Mouse (Mus musculus) limb, embryonic 14.5 days (tissue): ENCODE measurements at regions not wholly inside any gene's neighbourhood (a gene's known extent, or its start where the extent isn't known, plus 50 kb on each side); places are given as distances from the start of the nearest gene placed in this dataset.

Source experiments
- ATAC-seq: fragments of 200-750 bp; cut with Nextera tagmentation; 2 replicates; pipeline ENCODE4 v1.8.0; 2017; ENCODE audit warnings: low read depth, moderate number of reproducible peaks, moderate TSS enrichment; ENCODE audit not compliant: low FRiP score
- DNase-seq: peaks from one replicate; pipeline ENCODE4 v3.0.0-alpha.2; 2015; ENCODE audit warnings: low spot score
- H3K27ac ChIP-seq: fragments of 300-500 bp; sonication (generic); replicated peaks from 2 replicates; pipeline ENCODE4 v1.5.1; 2014; ENCODE audit warnings: low read depth, mild to moderate bottlenecking, low read length, moderate library complexity, mixed read lengths
- H3K27me3 ChIP-seq: fragments of 300-500 bp; sonication (generic); 2 replicates; pipeline ENCODE4 v1.6.1; 2014; ENCODE audit warnings: low read length, mixed read lengths; ENCODE audit not compliant: control insufficient read depth, insufficient read depth
- H3K36me3 ChIP-seq: fragments of 300-500 bp; sonication (generic); 2 replicates; pipeline ENCODE4 v1.6.1; 2014; ENCODE audit warnings: mild to moderate bottlenecking, low read length, moderate library complexity, mixed read lengths; ENCODE audit not compliant: control insufficient read depth, insufficient read depth
- H3K4me1 ChIP-seq: fragments of 300-500 bp; sonication (generic); 2 replicates; pipeline ENCODE4 v1.6.1; 2014; ENCODE audit warnings: antibody characterized with exemption, low read length, mixed read lengths; ENCODE audit not compliant: control insufficient read depth, insufficient read depth
- H3K4me2 ChIP-seq: fragments of 300-500 bp; sonication (generic); replicated peaks from 2 replicates; pipeline ENCODE4 v1.6.1; 2014; ENCODE audit warnings: low read depth, mild to moderate bottlenecking, low read length, moderate library complexity; ENCODE audit not compliant: severe bottlenecking
- H3K4me3 ChIP-seq: fragments of 300-500 bp; sonication (generic); replicated peaks from 2 replicates; pipeline ENCODE4 v1.5.1; 2014; ENCODE audit warnings: low read length
- H3K9ac ChIP-seq: fragments of 300-500 bp; sonication (generic); 2 replicates; pipeline ENCODE4 v1.6.1; 2014; ENCODE audit warnings: mild to moderate bottlenecking, low read depth, low read length, moderate library complexity; ENCODE audit not compliant: severe bottlenecking
- H3K9me3 ChIP-seq: fragments of 300-500 bp; sonication (generic); 2 replicates; pipeline ENCODE4 v1.6.1; 2016; ENCODE audit warnings: low read length; ENCODE audit not compliant: control insufficient read depth
- POLR2A ChIP-seq: fragments of 200-500 bp; IDR thresholded peaks from 2 replicates; pipeline ENCODE4 v1.8.0; 2012; ENCODE audit warnings: inconsistent platforms, mild to moderate bottlenecking, moderate library complexity, borderline replicate concordance; ENCODE audit not compliant: insufficient read depth, insufficient read length; ENCODE audit errors: extremely low read depth
- WGBS: fragments of 180-500 bp; shearing (Covaris S2); extraction: QIAGEN DNeasy Blood & Tissue Kit; methylation state at CpG from one replicate; pipeline ENCODE4 v1.1.7; 2014; 5-methylcytosine and 5-hydroxymethylcytosine counted together

GRCm38 (mm10) chr5:50820674-50821073, 746.9 kb downstream of the Ppargc1a start:
- no peak for TF ChIP-seq POLR2A
- Histone ChIP-seq H3K27me3 (no peaks in the 10 kb centered on the region), H3K4me3 (no peak overlapping the region), H3K9me3 (no peaks in the 10 kb centered on the region), H3K9ac (no peak overlapping the region), H3K27ac (no peak overlapping the region), H3K4me1 (no peaks in the 10 kb centered on the region), H3K36me3 (no peaks in the 10 kb centered on the region), H3K4me2 (no peak overlapping the region)
- 73% methylated on average over 2 of the region's 2 CpGs for WGBS
- no peak for ATAC-seq
- DNase-seq = no peak

DNA sequence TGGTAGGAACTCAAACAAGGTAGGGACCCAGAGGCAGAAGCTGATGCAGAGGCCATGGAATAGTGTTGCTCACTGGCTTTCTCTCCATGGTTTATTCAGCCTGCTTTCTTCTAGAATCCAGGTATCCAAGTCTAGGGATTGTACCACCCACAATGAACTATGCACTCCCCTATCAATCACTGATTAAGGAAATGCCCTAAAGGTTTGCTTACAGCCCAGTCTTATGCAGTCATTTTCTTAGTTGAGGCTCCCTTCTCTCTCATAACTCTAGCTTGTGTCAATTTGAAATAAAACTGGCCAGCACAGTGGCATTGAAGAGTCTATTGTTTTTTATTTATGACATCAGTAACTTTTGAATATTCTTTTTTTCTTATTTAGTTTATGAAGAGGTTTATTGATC, 747.6 kb downstream of the Ppargc1a start:
- Histone ChIP-seq H3K4me2 (no peak overlapping the region), H3K4me1 (no peaks in the 10 kb centered on the region), H3K36me3 (no peaks in the 10 kb centered on the region), H3K9me3 (no peaks in the 10 kb centered on the region), H3K9ac (no peak overlapping the region), H3K4me3 (no peak overlapping the region), H3K27ac (no peak overlapping the region), H3K27me3 (no peaks in the 10 kb centered on the region)
- no peak for ATAC-seq
- TF ChIP-seq POLR2A = no peak
- no peak for DNase-seq

GRCm38 (mm10) chr5:50795310-50795709, 736.5 kb upstream of the Adgra3 start:
- ATAC-seq (no peak), DNase-seq (no peak)
- WGBS = 49% methylated on average over 4 of the region's 4 CpGs
- Histone ChIP-seq H3K9ac (no peak overlapping the region), H3K4me1 (no peaks in the 10 kb centered on the region), H3K36me3 (no peaks in the 10 kb centered on the region), H3K27me3 (no peaks in the 10 kb centered on the region), H3K27ac (no peak overlapping the region), H3K4me2 (no peak overlapping the region), H3K9me3 (no peaks in the 10 kb centered on the region), H3K4me3 (no peak overlapping the region)
- no peak for TF ChIP-seq POLR2A

DNA sequence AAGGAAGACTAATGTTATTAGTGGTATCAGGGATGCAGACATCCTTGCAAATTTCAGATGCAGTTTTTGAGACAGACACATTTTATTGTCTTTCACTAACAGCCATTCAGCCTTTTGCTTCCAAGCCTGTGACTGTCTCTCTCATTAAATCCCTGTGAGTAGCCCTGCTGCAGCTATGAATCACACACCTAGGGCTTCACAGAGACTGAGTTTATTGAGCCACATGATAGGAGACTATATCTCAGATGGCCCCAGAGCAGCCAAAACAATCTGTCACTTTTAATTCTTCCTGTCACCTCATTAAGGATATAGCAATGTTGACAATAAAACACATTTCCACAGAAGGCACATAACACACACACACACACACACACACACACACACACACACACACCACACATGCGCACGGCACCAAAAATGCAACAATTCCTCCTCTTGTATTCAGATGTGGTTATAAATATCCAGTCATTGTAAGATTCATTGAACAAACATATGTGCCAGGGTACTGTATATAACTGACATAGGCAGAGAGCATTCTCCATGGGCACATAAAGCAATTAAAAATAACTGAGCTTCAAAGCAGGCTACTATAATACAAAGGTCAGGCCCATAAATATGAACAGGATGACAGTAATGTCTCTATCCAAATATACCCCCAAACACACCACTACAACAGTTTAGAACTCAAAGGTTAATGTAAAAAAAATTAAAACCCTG, 735.8 kb upstream of the Adgra3 start:
- Histone ChIP-seq H3K4me3 (no peak overlapping the region), H3K27me3 (no peaks in the 10 kb centered on the region), H3K36me3 (no peaks in the 10 kb centered on the region), H3K27ac (no peak overlapping the region), H3K9me3 (no peaks in the 10 kb centered on the region), H3K9ac (no peak overlapping the region), H3K4me2 (no peak overlapping the region), H3K4me1 (no peaks in the 10 kb centered on the region)
- no peak for ATAC-seq
- DNase-seq = no peak
- WGBS = 67% methylated on average over 2 of the region's 2 CpGs
- TF ChIP-seq POLR2A = no peak

DNA sequence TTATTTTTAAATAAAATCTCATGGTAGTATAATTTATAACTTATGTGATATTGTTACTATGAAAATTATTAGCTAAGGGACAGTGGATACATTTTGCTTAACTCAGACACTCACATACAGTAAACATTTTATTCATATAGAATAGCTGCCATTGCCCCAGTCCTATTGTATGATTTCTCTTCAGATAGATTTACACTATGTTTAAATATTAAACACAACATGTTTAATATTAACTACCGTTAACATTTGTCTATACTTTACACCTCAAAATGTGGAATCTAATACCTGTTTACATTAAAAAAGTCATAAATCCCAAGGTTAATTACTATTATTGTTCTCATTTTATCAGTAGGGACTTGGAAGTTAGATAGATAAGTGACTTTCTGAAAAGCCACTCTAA, 734.8 kb upstream of the Adgra3 start:
- H3K36me3 ChIP-seq = no peaks in the 10 kb centered on the region
- H3K9me3 ChIP-seq = no peaks in the 10 kb centered on the region
- 94% methylated on average over 1 of the region's 1 CpGs for WGBS
- no peak for DNase-seq
- no peaks in the 10 kb centered on the region for H3K27me3 ChIP-seq
- no peak overlapping the region for H3K4me3 ChIP-seq
- H3K9ac ChIP-seq = no peak overlapping the region
- TF ChIP-seq POLR2A = no peak
- ATAC-seq = no peak
- H3K27ac ChIP-seq = no peak overlapping the region
- H3K4me1 ChIP-seq = no peaks in the 10 kb centered on the region
- H3K4me2 ChIP-seq = no peak overlapping the region

DNA sequence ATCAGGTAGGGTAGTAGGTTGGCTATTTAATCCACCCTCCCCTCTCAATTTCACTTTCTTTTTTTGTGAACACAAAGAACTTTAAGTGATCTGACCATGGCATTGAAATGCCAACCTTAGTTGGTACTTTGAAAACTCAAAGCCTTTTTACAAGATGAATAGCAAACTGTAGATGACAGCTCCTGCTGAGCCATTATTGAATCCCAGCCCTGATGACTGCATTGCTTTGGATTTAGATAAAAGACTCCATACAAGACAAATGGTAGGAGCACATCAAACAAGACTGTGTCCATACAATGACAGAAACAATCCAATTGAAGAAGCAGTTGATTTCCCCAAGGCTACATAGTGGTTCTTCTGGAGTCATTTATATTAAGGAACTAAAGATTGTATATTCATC, 726.5 kb upstream of the Adgra3 start:
- H3K9ac ChIP-seq = no peak overlapping the region
- no peaks in the 10 kb centered on the region for H3K4me1 ChIP-seq
- no peak overlapping the region for H3K4me3 ChIP-seq
- H3K36me3 ChIP-seq = no peaks in the 10 kb centered on the region
- ATAC-seq (no peak), DNase-seq (no peak)
- H3K9me3 ChIP-seq = no peaks in the 10 kb centered on the region
- H3K27me3 ChIP-seq = no peaks in the 10 kb centered on the region
- no peak for TF ChIP-seq POLR2A
- no peak overlapping the region for H3K4me2 ChIP-seq
- H3K27ac ChIP-seq = no peak overlapping the region
